Mouse (Mus musculus) lung, embryonic 16.5 days (tissue): ENCODE measurements at regions not wholly inside any gene's neighbourhood (a gene's known extent, or its start where the extent isn't known, plus 50 kb on each side); places are given as distances from the start of the nearest gene placed in this dataset.
"Not testable (repeated sequence)": the region's sequence is repeated elsewhere in the genome, so short reads cannot be mapped to it uniquely, and the experiment has no call there.

Experiments used
- ATAC-seq: fragments of 200-750 bp; cut with Nextera tagmentation; 2 replicates; pipeline ENCODE4 v1.8.0; 2017; ENCODE audit warnings: low read depth, mild to moderate bottlenecking, moderate library complexity
- H3K27ac ChIP-seq: fragments of 300-500 bp; sonication (generic); 2 replicates; pipeline ENCODE4 v1.5.1; 2014; ENCODE audit warnings: mild to moderate bottlenecking, control low read depth, low read length
- H3K27me3 ChIP-seq: fragments of 300-500 bp; sonication (generic); 2 replicates; pipeline ENCODE4 v1.6.1; 2014; ENCODE audit warnings: low read depth, low read length, mixed read lengths; ENCODE audit not compliant: control insufficient read depth, insufficient read depth
- H3K36me3 ChIP-seq: fragments of 300-500 bp; sonication (generic); 2 replicates; pipeline ENCODE4 v1.6.1; 2014; ENCODE audit warnings: low read length; ENCODE audit not compliant: control insufficient read depth, insufficient read depth
- H3K4me1 ChIP-seq: fragments of 300-500 bp; sonication (generic); replicated peaks from 2 replicates; pipeline ENCODE4 v1.6.1; 2014; ENCODE audit warnings: low read length, mixed read lengths; ENCODE audit not compliant: control insufficient read depth, insufficient read depth
- H3K4me2 ChIP-seq: fragments of 300-500 bp; sonication (generic); 2 replicates; pipeline ENCODE4 v1.6.1; 2014; ENCODE audit warnings: low read depth, low read length, control low read depth
- H3K4me3 ChIP-seq: fragments of 300-500 bp; sonication (generic); 2 replicates; pipeline ENCODE4 v1.5.1; 2014; ENCODE audit warnings: mild to moderate bottlenecking, low read length, control low read depth
- H3K9ac ChIP-seq: fragments of 300-500 bp; sonication (generic); 2 replicates; pipeline ENCODE4 v1.6.1; 2014; ENCODE audit warnings: low read length, control low read depth
- H3K9me3 ChIP-seq: fragments of 300-500 bp; sonication (generic); 2 replicates; pipeline ENCODE4 v1.6.1; 2016; ENCODE audit warnings: low read length; ENCODE audit not compliant: control insufficient read depth
- WGBS: fragments of 180-500 bp; shearing (Covaris S2); extraction: QIAGEN DNeasy Blood & Tissue Kit; methylation state at CpG from one replicate; pipeline ENCODE4 v1.1.7; 2014; 5-methylcytosine and 5-hydroxymethylcytosine counted together

- Histone ChIP-seq H3K4me1 (peaks cover 3% of the 10 kb centered on the region; the same call in 1 of the 2 replicates), H3K27ac (no peak overlapping the region), H3K9ac (no peak overlapping the region), H3K4me3 (no peak overlapping the region), H3K9me3 (no peaks in the 10 kb centered on the region), H3K36me3 (no peaks in the 10 kb centered on the region), H3K4me2 (no peak overlapping the region), H3K27me3 (no peaks in the 10 kb centered on the region)
- WGBS, result 69% methylated on average over 5 of the region's 5 CpGs
- ATAC-seq, result no peak
Measured at GRCm38 (mm10) chr16:55578686-55579085, 260.0 kb downstream of the Nfkbiz start.

- H3K9me3 ChIP-seq, H3K9ac ChIP-seq, H3K4me1 ChIP-seq, H3K4me3 ChIP-seq, ATAC-seq, H3K27me3 ChIP-seq, H3K36me3 ChIP-seq, H3K4me2 ChIP-seq, H3K27ac ChIP-seq: not testable (repeated sequence)
- WGBS, result 55% methylated on average over 2 of the region's 2 CpGs
Measured at GRCm38 (mm10) chr16:55575609-55576283, 263.0 kb downstream of the Nfkbiz start.

- no peak overlapping the region for H3K4me3 ChIP-seq
- H3K27ac ChIP-seq, result 0 out of 2 replicates have a peak overlapping the region, but pooled peaks have one; percentile 1
- H3K4me1 ChIP-seq, result no peaks in the 10 kb centered on the region; the same call in 1 of the 2 replicates
- WGBS, result 35% methylated on average over 7 of the region's 7 CpGs
- H3K9me3 ChIP-seq, result no peaks in the 10 kb centered on the region
- H3K36me3 ChIP-seq, result no peaks in the 10 kb centered on the region
- H3K4me2 ChIP-seq, result no peak overlapping the region
- no peak overlapping the region for H3K9ac ChIP-seq
- H3K27me3 ChIP-seq, result no peaks in the 10 kb centered on the region
- peak; percentile 91 for ATAC-seq
Measured at GRCm38 (mm10) chr16:55571106-55571505, 267.6 kb downstream of the Nfkbiz start.

GRCm38 (mm10) chr16:55570097-55570496 is 268.6 kb downstream of the Nfkbiz start:
- WGBS, result 53% methylated on average over 5 of the region's 5 CpGs
- H3K27ac ChIP-seq, result no peak overlapping the region; the same call in 1 of the 2 replicates
- H3K36me3 ChIP-seq, result no peaks in the 10 kb centered on the region
- peak; percentile 51; the same call in 1 of the 2 replicates for ATAC-seq
- H3K9ac ChIP-seq, result no peak overlapping the region
- H3K4me1 ChIP-seq, result no peaks in the 10 kb centered on the region; the same call in 1 of the 2 replicates
- H3K9me3 ChIP-seq, result no peaks in the 10 kb centered on the region
- H3K4me2 ChIP-seq, result no peak overlapping the region
- H3K4me3 ChIP-seq, result no peak overlapping the region
- no peaks in the 10 kb centered on the region for H3K27me3 ChIP-seq

- H3K9ac ChIP-seq, result no peak overlapping the region
- no peaks in the 10 kb centered on the region for H3K4me1 ChIP-seq
- H3K4me2 ChIP-seq, result no peak overlapping the region
- no peak for ATAC-seq
- H3K27me3 ChIP-seq, result no peaks in the 10 kb centered on the region
- H3K27ac ChIP-seq, result no peak overlapping the region
- 47% methylated on average over 10 of the region's 10 CpGs for WGBS
- H3K4me3 ChIP-seq, result no peak overlapping the region
- no peaks in the 10 kb centered on the region for H3K9me3 ChIP-seq
- H3K36me3 ChIP-seq, result no peaks in the 10 kb centered on the region
Measured at GRCm38 (mm10) chr16:55555821-55556535, 258.2 kb upstream of the Zpld1 start.

GRCm38 (mm10) chr16:55555224-55555623 is 257.4 kb upstream of the Zpld1 start:
- Histone ChIP-seq H3K4me3 (no peak overlapping the region), H3K4me1 (no peaks in the 10 kb centered on the region)

GRCm38 (mm10) chr16:55553896-55554295 is 256.1 kb upstream of the Zpld1 start:
- WGBS, result 65% methylated on average over 4 of the region's 4 CpGs
- Histone ChIP-seq H3K4me3 (no peak overlapping the region), H3K36me3 (no peaks in the 10 kb centered on the region), H3K27me3 (no peaks in the 10 kb centered on the region), H3K27ac (no peak overlapping the region), H3K4me1 (no peaks in the 10 kb centered on the region), H3K9me3 (no peaks in the 10 kb centered on the region), H3K9ac (no peak overlapping the region), H3K4me2 (no peak overlapping the region)
- ATAC-seq, result no peak

More at GRCm38 (mm10) chr16:55555224-55555623, 257.4 kb upstream of the Zpld1 start:
- WGBS, result 46% methylated on average over 6 of the region's 6 CpGs
- ATAC-seq, result no peak
- Histone ChIP-seq H3K4me2 (no peak overlapping the region), H3K36me3 (no peaks in the 10 kb centered on the region), H3K9me3 (no peaks in the 10 kb centered on the region), H3K9ac (no peak overlapping the region), H3K27me3 (no peaks in the 10 kb centered on the region), H3K27ac (no peak overlapping the region)

- no peak for ATAC-seq
- WGBS, result 81% methylated on average over 1 of the region's 1 CpGs
- no peak overlapping the region for H3K9ac ChIP-seq
Measured at GRCm38 (mm10) chr16:55551348-55551747, 253.6 kb upstream of the Zpld1 start.

GRCm38 (mm10) chr16:55550649-55551312 is 253.0 kb upstream of the Zpld1 start:
- Histone ChIP-seq H3K9me3 (no peaks in the 10 kb centered on the region), H3K9ac (no peak overlapping the region), H3K27me3 (no peaks in the 10 kb centered on the region), H3K27ac (no peak overlapping the region), H3K4me1 (no peaks in the 10 kb centered on the region), H3K36me3 (no peaks in the 10 kb centered on the region), H3K4me2 (no peak overlapping the region), H3K4me3 (no peak overlapping the region)
- WGBS, result 64% methylated on average over 4 of the region's 4 CpGs
- no peak for ATAC-seq

More at GRCm38 (mm10) chr16:55551348-55551747, 253.6 kb upstream of the Zpld1 start:
- H3K4me1 ChIP-seq, result no peaks in the 10 kb centered on the region
- H3K27ac ChIP-seq, result no peak overlapping the region
- H3K27me3 ChIP-seq, result no peaks in the 10 kb centered on the region
- no peak overlapping the region for H3K4me3 ChIP-seq
- no peaks in the 10 kb centered on the region for H3K36me3 ChIP-seq
- no peaks in the 10 kb centered on the region for H3K9me3 ChIP-seq
- H3K4me2 ChIP-seq, result no peak overlapping the region
